8 mouse cellular contexts compared by ENCODE assay signal in genomic region chr19:56474869-56475550, GRCm38 (mm10). TPM values are rescaled to one million over a fixed set of nuclear protein-coding genes. Genes with fewer than 3 reads are reported as not detected.
DNase-seq lines count a peak whose midpoint lies in the region; ATAC-seq lines count a peak whose summit lies in the region.
"Had no signal": no experiment of that assay in that cellular context is flagged by ENCODE, and none has a peak within 500 bp of the region (broad histone marks: within the 10 kb centered on the region; RNA-seq: fewer than 3 reads in every experiment).

No protein-coding gene starts in this region.

- ATAC-seq in embryonic facial prominence, embryonic 13.5 days (ENCODE audit: insufficient number of reproducible peaks, insufficient read depth, low FRiP score, low TSS enrichment, low read depth): no peak
- ATAC-seq in liver, embryonic 11.5 days (replicated peaks; ENCODE audit: low FRiP score): peak; percentile 71; the same call in 1 of the 2 replicates

- H3K27ac ChIP-seq in embryonic facial prominence, embryonic 13.5 days: no peak overlapping the region
- no peak overlapping the region for H3K27ac ChIP-seq in liver, embryonic 11.5 days (ENCODE audit: low read depth, low read length)

- no peak overlapping the region for H3K9ac ChIP-seq in embryonic facial prominence, embryonic 13.5 days
- H3K9ac ChIP-seq in liver, embryonic 11.5 days (ENCODE audit: low read depth, low read length): peak overlapping the region; percentile 39; the same call in 1 of the 2 replicates

- DNase-seq in thymus, postnatal 14 days: peak; percentile 18
- DNase-seq in thymus, adult 18-20 months: no peak
- peak; percentile 44 for DNase-seq in liver, embryonic 11.5 days (ENCODE audit: low spot score)
- peak; percentile 69 to 81 for DNase-seq in spleen, postnatal 4 days (ENCODE audit: low spot score in 2 of 2)
- no peak for DNase-seq in layer of hippocampus, postnatal 36 days
- no peak for DNase-seq in urinary bladder, postnatal 14 days (ENCODE audit: low spot score)

- 0 out of 2 replicates have a peak overlapping the region, but pooled peaks have one; percentile 22 for H3K4me2 ChIP-seq in embryonic facial prominence, embryonic 13.5 days
- H3K4me2 ChIP-seq in liver, embryonic 11.5 days: peak overlapping the region; percentile 61

- 45% methylated on average over 19 of the region's 19 CpGs for WGBS in embryonic facial prominence, embryonic 13.5 days
- 37% methylated on average over 19 of the region's 19 CpGs for WGBS in liver, embryonic 11.5 days

- H3K4me3 ChIP-seq in embryonic facial prominence, embryonic 13.5 days: no peak overlapping the region
- peak overlapping the region; percentile 31; the same call in 1 of the 2 replicates for H3K4me3 ChIP-seq in liver, embryonic 11.5 days (ENCODE audit: low read depth, low read length)

- H3K4me1 ChIP-seq in embryonic facial prominence, embryonic 13.5 days: peaks cover 8% of the 10 kb centered on the region; the same call in 1 of the 2 replicates
- H3K4me1 ChIP-seq in liver, embryonic 11.5 days (replicated peaks; ENCODE audit: control insufficient read depth, insufficient read depth, low read length): peaks cover 11% of the 10 kb centered on the region

- H3K27me3 ChIP-seq in embryonic facial prominence, embryonic 13.5 days: no peaks in the 10 kb centered on the region
- H3K27me3 ChIP-seq in liver, embryonic 11.5 days (replicated peaks; ENCODE audit: control insufficient read depth, insufficient read depth, low read length): no peaks in the 10 kb centered on the region; the same call in 1 of the 2 replicates

- no peaks in the 10 kb centered on the region for H3K36me3 ChIP-seq in embryonic facial prominence, embryonic 13.5 days
- no peaks in the 10 kb centered on the region for H3K36me3 ChIP-seq in liver, embryonic 11.5 days (ENCODE audit: control insufficient read depth, insufficient read depth, low read length)

- H3K9me3 ChIP-seq in embryonic facial prominence, embryonic 13.5 days: no peaks in the 10 kb centered on the region
- H3K9me3 ChIP-seq in liver, embryonic 11.5 days (ENCODE audit: control insufficient read depth, low read length): no peaks in the 10 kb centered on the region

RNA-seq across cellular contexts. Expression of gene Plekhs1, which starts 13.6 kb away (rescaled TPM):
- polyA plus RNA-seq in embryonic facial prominence, embryonic 13.5 days (2015; fragmentation: Nextera tagmentation; extraction: Ambion mirVana): 0.65 and 0.84 TPM in 2 replicates
- not detected in 2 replicates for polyA plus RNA-seq in liver, embryonic 11.5 days (2014; fragmentation: Nextera tagmentation; extraction: Ambion mirVana)
- under 1 TPM; 0.22 to 0.33 TPM for total RNA-seq in layer of hippocampus, postnatal 36 days (2021)
- total RNA-seq: heart, adult 18-20 months had no signal

Comparison
In these comparisons a context has a peak if more than half of its experiments do, and no peak if none do; other contexts are left out.
1. DNase-seq: peak in thymus, postnatal 14 days (single experiment), liver, embryonic 11.5 days (single experiment) and spleen, postnatal 4 days (2 of 2); none in thymus, adult 18-20 months (0 of 2), layer of hippocampus, postnatal 36 days (0 of 2) and urinary bladder, postnatal 14 days (single experiment).